Mouse (Mus musculus) CH12.LX (cell line): ENCODE results near the gene Dpp10.

Experiments used
- BHLHE40 ChIP-seq: IDR thresholded peaks from 2 replicates; pipeline ENCODE4 v1.6.1; 2011; ENCODE audit warnings: mild to moderate bottlenecking, low read depth, low read length, improper control_type of control experiment
- CHD1 ChIP-seq: IDR thresholded peaks from 2 replicates; pipeline ENCODE4 v1.6.1; 2012; ENCODE audit warnings: low read depth, low read length, improper control_type of control experiment, inconsistent platforms
- CTCF ChIP-seq, 2 experiments: IDR thresholded peaks in 1 of 2; conservative IDR thresholded peaks in 1 of 2; 2 replicates each; pipeline ENCODE4 v1.5.1; 2011 to 2012; ENCODE audit warnings: low read depth in 2 of 2, low read length in 2 of 2, improper control_type of control experiment in 1 of 2, inconsistent platforms in 1 of 2, mild to moderate bottlenecking in 1 of 2, moderate library complexity in 1 of 2
- EP300 ChIP-seq: IDR thresholded peaks from 2 replicates; pipeline ENCODE4 v1.6.1; 2011; ENCODE audit warnings: low read length, improper control_type of control experiment
- HCFC1 ChIP-seq: IDR thresholded peaks from 2 replicates; pipeline ENCODE4 v1.6.1; 2012; ENCODE audit warnings: low read depth, mild to moderate bottlenecking, inconsistent platforms, low read length, improper control_type of control experiment
- MAFK ChIP-seq: IDR thresholded peaks from 2 replicates; pipeline ENCODE4 v1.6.1; 2011; ENCODE audit warnings: low read length, improper control_type of control experiment; ENCODE audit not compliant: insufficient replicate concordance
- MAZ ChIP-seq: IDR thresholded peaks from 2 replicates; pipeline ENCODE4 v1.6.1; 2012; ENCODE audit warnings: low read depth, mild to moderate bottlenecking, inconsistent platforms, low read length, improper control_type of control experiment, moderate library complexity
- MXI1 ChIP-seq: IDR thresholded peaks from 2 replicates; pipeline ENCODE4 v1.6.1; 2011; ENCODE audit warnings: mild to moderate bottlenecking, low read depth, low read length, improper control_type of control experiment
- PAX5 ChIP-seq: IDR thresholded peaks from 2 replicates; pipeline ENCODE4 v1.6.1; 2012; ENCODE audit warnings: low read length, inconsistent platforms, mixed read lengths
- POLR2A ChIP-seq: IDR thresholded peaks from 2 replicates; pipeline ENCODE4 v1.6.1; 2011; ENCODE audit warnings: low read depth, mild to moderate bottlenecking, improper control_type of control experiment, low read length

DNA sequence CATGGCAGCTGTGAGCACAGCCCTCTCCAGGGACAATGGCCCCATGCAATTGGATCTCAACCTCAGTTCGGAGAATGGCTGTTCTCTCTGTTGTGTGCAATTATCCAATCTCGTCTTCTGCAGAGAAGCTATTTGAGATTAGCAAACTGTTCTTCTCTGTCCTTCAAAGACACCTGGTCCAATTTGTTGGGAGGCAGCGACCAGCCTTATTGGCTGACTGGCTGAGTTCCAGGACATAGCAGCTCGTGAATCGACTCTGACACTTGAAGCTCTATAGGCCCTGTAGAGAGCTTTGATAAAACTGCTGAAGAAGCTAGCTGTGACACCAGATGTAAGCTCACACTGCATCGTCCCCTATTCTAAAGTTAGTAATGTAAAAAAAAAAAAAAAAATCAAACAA lies 12.7 kb downstream of the Dpp10 start:
- TF ChIP-seq CTCF (conservative IDR thresholded peaks at IDR 0.05 in 1 of 2, IDR thresholded peaks at IDR 0.05 in 1 of 2; ENCODE audit: low read depth in 2 of 2, low read length in 2 of 2) (no peak), MXI1 (no peak), PAX5 (no peak), HCFC1 (no peak), MAZ (no peak), CHD1 (no peak), MAFK (no peak), POLR2A (no peak), BHLHE40 (no peak), EP300 (no peak)
